Mouse (Mus musculus) CH12.LX (cell line): ENCODE data around the gene Dcun1d4. TPM values are rescaled to one million over a fixed set of nuclear protein-coding genes. Genes with fewer than 3 reads are reported as not detected.

ENCODE experiments used
- DNase-seq: peaks from one replicate; pipeline ENCODE4 v3.0.0-alpha.2; 2013; ENCODE audit errors: extremely low read depth
- H3K27ac ChIP-seq: 2 replicates; pipeline ENCODE4 v1.5.1; 2012; ENCODE audit warnings: low read depth, mild to moderate bottlenecking, control low read depth, moderate library complexity; ENCODE audit not compliant: insufficient read depth
- H3K27me3 ChIP-seq: replicated peaks from 2 replicates; pipeline ENCODE3; 2012; ENCODE audit warnings: inconsistent platforms
- H3K36me3 ChIP-seq, 2 experiments: replicated peaks in 1 of 2; 2 replicates each; pipeline versions ENCODE3 to v1.6.1; 2012; ENCODE audit warnings: inconsistent platforms in 1 of 2, low read length in 1 of 2, mild to moderate bottlenecking in 1 of 2, mixed read lengths in 1 of 2, moderate library complexity in 1 of 2; ENCODE audit not compliant: control insufficient read depth in 1 of 2, insufficient read depth in 1 of 2
- H3K4me1 ChIP-seq, 2 experiments: 2 replicates each; pipeline ENCODE4 v1.6.1; 2012; ENCODE audit warnings: inconsistent platforms in 1 of 2, moderate library complexity in 1 of 2; ENCODE audit not compliant: insufficient read depth in 2 of 2, control insufficient read depth in 1 of 2
- H3K4me2 ChIP-seq: 2 replicates; pipeline ENCODE4 v1.6.1; 2012; ENCODE audit warnings: low read depth, mild to moderate bottlenecking, control low read depth; ENCODE audit not compliant: poor library complexity, insufficient read depth, severe bottlenecking
- H3K4me3 ChIP-seq, 3 experiments: fragments of 150-350 bp in 1 of 3; sonication (generic) in 1 of 3; replicated peaks in 1 of 3; 2 replicates each; pipeline versions ENCODE3 to v1.5.1; 2011 to 2012; ENCODE audit warnings: low read depth in 2 of 3, low read length in 2 of 3, mild to moderate bottlenecking in 2 of 3, moderate library complexity in 2 of 3, control low read depth in 1 of 3, improper control_type of control experiment in 1 of 3, inconsistent platforms in 1 of 3, mixed read lengths in 1 of 3; ENCODE audit not compliant: poor library complexity in 1 of 3
- H3K79me2 ChIP-seq: replicated peaks from 2 replicates; pipeline ENCODE4 v1.6.1; 2012; ENCODE audit warnings: mild to moderate bottlenecking, moderate library complexity; ENCODE audit not compliant: control insufficient read depth, poor library complexity, insufficient read depth, severe bottlenecking; ENCODE audit errors: extremely low read depth
- H3K9ac ChIP-seq: 2 replicates; pipeline ENCODE4 v1.6.1; 2012; ENCODE audit warnings: low read depth, mild to moderate bottlenecking, control low read depth, moderate library complexity; ENCODE audit not compliant: insufficient read depth
- H3K9me3 ChIP-seq: replicated peaks from 2 replicates; pipeline ENCODE3; 2012; ENCODE audit warnings: low read length, inconsistent platforms, mixed read lengths
- BHLHE40 ChIP-seq: IDR thresholded peaks from 2 replicates; pipeline ENCODE4 v1.6.1; 2011; ENCODE audit warnings: mild to moderate bottlenecking, low read depth, low read length, improper control_type of control experiment
- CHD1 ChIP-seq: IDR thresholded peaks from 2 replicates; pipeline ENCODE4 v1.6.1; 2012; ENCODE audit warnings: low read depth, low read length, improper control_type of control experiment, inconsistent platforms
- E2F4 ChIP-seq: IDR thresholded peaks from 2 replicates; pipeline ENCODE4 v1.6.1; 2011; ENCODE audit warnings: low read depth, low read length, improper control_type of control experiment; ENCODE audit not compliant: insufficient replicate concordance
- ELF1 ChIP-seq: IDR thresholded peaks from 2 replicates; pipeline ENCODE4 v1.6.1; 2014; ENCODE audit warnings: low read depth, mild to moderate bottlenecking, inconsistent platforms, low read length, improper control_type of control experiment
- EP300 ChIP-seq: IDR thresholded peaks from 2 replicates; pipeline ENCODE4 v1.6.1; 2011; ENCODE audit warnings: low read length, improper control_type of control experiment
- ETS1 ChIP-seq: conservative IDR thresholded peaks from 2 replicates; pipeline ENCODE4 v1.6.1; 2012; ENCODE audit warnings: low read depth, mild to moderate bottlenecking, inconsistent platforms, low read length, improper control_type of control experiment, moderate library complexity
- HCFC1 ChIP-seq: IDR thresholded peaks from 2 replicates; pipeline ENCODE4 v1.6.1; 2012; ENCODE audit warnings: low read depth, mild to moderate bottlenecking, inconsistent platforms, low read length, improper control_type of control experiment
- IRF4 ChIP-seq: IDR thresholded peaks from 2 replicates; pipeline ENCODE4 v1.6.1; 2014; ENCODE audit warnings: low read depth, mild to moderate bottlenecking, inconsistent platforms, low read length, improper control_type of control experiment
- JUND ChIP-seq: conservative IDR thresholded peaks from 2 replicates; pipeline ENCODE4 v1.6.1; 2011; ENCODE audit warnings: low read depth, low read length, improper control_type of control experiment
- KAT2A ChIP-seq: IDR thresholded peaks from 2 replicates; pipeline ENCODE4 v1.6.1; 2012; ENCODE audit warnings: low read length, improper control_type of control experiment, inconsistent platforms; ENCODE audit not compliant: insufficient replicate concordance
- MYC ChIP-seq: IDR thresholded peaks from 2 replicates; pipeline ENCODE4 v1.6.1; 2011; ENCODE audit warnings: low read depth, mild to moderate bottlenecking, improper control_type of control experiment, low read length
- NELFE ChIP-seq: IDR thresholded peaks from 2 replicates; pipeline ENCODE4 v1.6.1; 2011; ENCODE audit warnings: low read depth, low read length, improper control_type of control experiment
- NRF1 ChIP-seq: IDR thresholded peaks from 2 replicates; pipeline ENCODE4 v1.6.1; 2014; ENCODE audit warnings: low read depth, mild to moderate bottlenecking, inconsistent platforms, low read length, improper control_type of control experiment, moderate library complexity
- PAX5 ChIP-seq: IDR thresholded peaks from 2 replicates; pipeline ENCODE4 v1.6.1; 2012; ENCODE audit warnings: low read length, inconsistent platforms, mixed read lengths
- POLR2A ChIP-seq: IDR thresholded peaks from 2 replicates; pipeline ENCODE4 v1.6.1; 2011; ENCODE audit warnings: low read depth, mild to moderate bottlenecking, improper control_type of control experiment, low read length
- SMC3 ChIP-seq: IDR thresholded peaks from 2 replicates; pipeline ENCODE4 v1.6.1; 2011; ENCODE audit warnings: low read depth, low read length, improper control_type of control experiment
- UBTF ChIP-seq: IDR thresholded peaks from 2 replicates; pipeline ENCODE4 v1.6.1; 2012; ENCODE audit warnings: low read depth, mild to moderate bottlenecking, inconsistent platforms, low read length, improper control_type of control experiment, moderate library complexity
- USF1 ChIP-seq: IDR thresholded peaks from 2 replicates; pipeline ENCODE4 v1.6.1; 2014; ENCODE audit warnings: low read depth, mild to moderate bottlenecking, inconsistent platforms, low read length, improper control_type of control experiment
- USF2 ChIP-seq: conservative IDR thresholded peaks from 2 replicates; pipeline ENCODE4 v1.6.1; 2011; ENCODE audit warnings: low read depth, low read length, improper control_type of control experiment
- dilution Hi-C: fragments of 300-500 bp; cut with MboI; formaldehyde crosslinking; loops from 2 replicates; pipeline ENCODE4 v1.14.3; 2020; ENCODE audit warnings: low sequenced_read_pairs; ENCODE audit not compliant: extremely low pct_unique_long_range_greater_than_20kb, extremely low pct_ligation_motif_present
- in situ Hi-C: fragments of 300-500 bp; cut with MboI; formaldehyde crosslinking; loops from 3 replicates; pipeline ENCODE4 v1.14.3; 2019; ENCODE audit warnings: low sequenced_read_pairs, low pct_ligation_motif_present, low pct_unique_long_range_greater_than_20kb, mixed read lengths
- polyA plus RNA-seq: library from polyadenylated mRNA; unstranded; fragments of >175 nt; gene quantifications from 2 replicates; pipeline ENCODE4 v1.2.1, GENCODE M21; 2012; ENCODE audit warnings: low read depth; ENCODE audit not compliant: insufficient read length
- total RNA-seq, 2 experiments: library from RNA; depleted of rRNA; stranded (reverse); fragments of 300-350 nt in 1 of 2; fragments of >200 nt in 1 of 2; gene quantifications; 2 replicates each; pipeline ENCODE4 v1.2.3; 2012 to 2014

Gene Dcun1d4
- total and polyA plus RNA-seq, 3 experiments = 1.4 to 3.9 (median 1.7) TPM

DNA sequence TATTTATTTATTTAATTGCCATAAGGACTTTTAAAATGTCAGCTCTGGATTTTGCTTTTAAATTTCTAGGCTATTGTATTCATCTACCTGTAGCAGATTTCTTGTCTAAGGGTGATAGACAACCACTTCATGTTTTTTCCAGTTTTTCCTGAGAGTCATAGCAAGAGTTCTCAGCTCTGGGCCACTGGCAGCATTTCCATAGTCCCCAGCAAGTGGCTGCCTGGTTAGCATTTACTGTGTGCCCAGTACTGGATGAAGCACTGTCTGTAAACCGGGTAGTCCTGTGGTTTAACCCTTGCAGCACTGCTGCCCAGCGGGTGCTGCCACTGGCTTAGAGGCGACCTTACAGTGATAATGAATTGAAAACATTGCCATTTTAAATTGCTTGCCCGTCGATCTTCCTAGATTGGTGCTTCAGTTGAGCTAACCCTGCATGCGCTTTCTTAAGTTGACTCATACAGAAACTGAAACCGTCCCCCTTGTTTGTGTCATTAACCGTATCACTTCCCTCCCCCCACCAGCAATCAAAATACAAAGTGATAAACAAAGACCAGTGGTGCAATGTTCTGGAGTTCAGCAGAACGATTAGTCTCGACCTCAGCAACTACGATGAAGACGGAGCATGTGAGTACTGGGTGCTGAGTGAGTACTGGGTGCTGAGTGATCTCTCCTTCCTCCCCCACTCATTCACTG lies 76.1 kb downstream of the Dcun1d4 start:
- TF ChIP-seq BHLHE40 (no peak), IRF4 (peak; percentile 77), JUND (peak; percentile 73)
- TF ChIP-seq, all 38 proteins: peak for 2
- Histone ChIP-seq H3K36me3 (peaks cover 0 to 18% of the 10 kb centered on the region in 2 experiments), H3K27ac (no peak overlapping the region), H3K4me3 (no peak overlapping the region), H3K4me2 (no peak overlapping the region), H3K27me3 (no peaks in the 10 kb centered on the region), H3K9me3 (no peaks in the 10 kb centered on the region), H3K4me1 (peaks cover 3 to 7% of the 10 kb centered on the region in 2 experiments), H3K9ac (no peak overlapping the region), H3K79me2 (no peaks in the 10 kb centered on the region)
- DNase-seq = peak; percentile 17
- in situ Hi-C loops = no loop called here
- dilution Hi-C loops = no loop called here

DNA sequence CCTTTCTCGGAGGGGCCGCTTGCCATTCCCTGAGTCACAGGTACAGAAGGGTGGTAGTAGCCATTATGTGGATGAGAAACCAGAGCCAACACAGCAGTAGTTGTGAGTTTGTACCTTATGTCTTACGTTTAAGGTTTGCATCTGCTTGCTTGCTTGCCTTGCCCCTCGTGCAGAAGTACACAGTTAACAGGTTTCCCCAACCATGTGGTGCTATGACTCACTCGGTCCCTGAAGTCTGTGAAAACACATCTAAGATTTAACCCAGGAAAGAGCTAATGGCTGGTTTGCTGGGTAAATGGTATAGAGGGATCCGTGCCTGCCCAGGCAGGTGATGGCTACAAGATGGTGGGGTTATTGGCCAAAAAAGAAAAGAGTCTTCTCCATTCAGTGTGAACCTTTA lies 78.0 kb downstream of the Dcun1d4 start:
- Histone ChIP-seq H3K27ac (no peak overlapping the region), H3K9ac (no peak overlapping the region), H3K4me1 (peaks cover 3 to 7% of the 10 kb centered on the region in 2 experiments), H3K36me3 (peaks cover 0 to 12% of the 10 kb centered on the region in 2 experiments), H3K4me2 (no peak overlapping the region), H3K79me2 (no peaks in the 10 kb centered on the region), H3K9me3 (no peaks in the 10 kb centered on the region), H3K27me3 (no peaks in the 10 kb centered on the region), H3K4me3 (no peak overlapping the region)
- dilution Hi-C loops = no loop called here
- no peak for DNase-seq
- in situ Hi-C loops = no loop called here
- TF ChIP-seq CHD1 (no peak), POLR2A (no peak), USF1 (no peak), SMC3 (no peak), KAT2A (no peak), PAX5 (no peak), USF2 (no peak), ETS1 (no peak)

GRCm38 (mm10) chr5:73564038-73564437 lies 83.2 kb downstream of the Dcun1d4 start:
- in situ Hi-C loops = no loop called here
- no peaks in the 10 kb centered on the region for H3K4me1 ChIP-seq
- no peak for DNase-seq
- H3K27me3 ChIP-seq = no peaks in the 10 kb centered on the region
- no peak for TF ChIP-seq MYC
- TF ChIP-seq JUND = no peak
- TF ChIP-seq ELF1 = no peak
- no peak for TF ChIP-seq HCFC1
- TF ChIP-seq NELFE = no peak
- no peak for TF ChIP-seq ETS1
- TF ChIP-seq PAX5 = no peak
- TF ChIP-seq EP300 = no peak
- TF ChIP-seq CHD1 = no peak
- TF ChIP-seq BHLHE40 = no peak
- no peak for TF ChIP-seq UBTF
- TF ChIP-seq USF1 = no peak
- no peak for TF ChIP-seq NRF1
- TF ChIP-seq E2F4 = no peak
- no peaks in the 10 kb centered on the region for H3K9me3 ChIP-seq
- H3K4me2 ChIP-seq = no peak overlapping the region
- dilution Hi-C loops = no loop called here
- H3K79me2 ChIP-seq = no peaks in the 10 kb centered on the region
- no peak overlapping the region for H3K4me3 ChIP-seq
- no peak overlapping the region for H3K9ac ChIP-seq
- no peak overlapping the region for H3K27ac ChIP-seq
- H3K36me3 ChIP-seq = peaks cover 0 to 1% of the 10 kb centered on the region in 2 experiments
